Mouse (Mus musculus): Measurements from ENCODE around the gene Plscr1. TPM values are rescaled to one million over a fixed set of nuclear protein-coding genes. Genes with fewer than 3 reads are reported as not detected.

Gene Plscr1
- polyA plus RNA-seq, 1 experiment = 34.1 TPM

- peaks cover 18% of the 10 kb centered on the region for H3K4me1 ChIP-seq (ENCODE audit: control insufficient read depth, insufficient read depth, low read length)
- H3K4me3 ChIP-seq (replicated peaks; ENCODE audit: extremely low read depth, low read depth, low read length) = no peak overlapping the region
- TF ChIP-seq POLR2A (IDR thresholded peaks at IDR 0.05; ENCODE audit: borderline replicate concordance, extremely low read depth, low read depth, low read length) (no peak), CTCF (IDR thresholded peaks at IDR 0.05; ENCODE audit: insufficient read depth, low read length) (no peak)
- DNase-seq = no peak
- 92% methylated on average over 4 of the region's 4 CpGs for WGBS
Observed at GRCm38 (mm10) chr9:92272650-92273049, 23.1 kb downstream of the Plscr1 start.

DNA sequence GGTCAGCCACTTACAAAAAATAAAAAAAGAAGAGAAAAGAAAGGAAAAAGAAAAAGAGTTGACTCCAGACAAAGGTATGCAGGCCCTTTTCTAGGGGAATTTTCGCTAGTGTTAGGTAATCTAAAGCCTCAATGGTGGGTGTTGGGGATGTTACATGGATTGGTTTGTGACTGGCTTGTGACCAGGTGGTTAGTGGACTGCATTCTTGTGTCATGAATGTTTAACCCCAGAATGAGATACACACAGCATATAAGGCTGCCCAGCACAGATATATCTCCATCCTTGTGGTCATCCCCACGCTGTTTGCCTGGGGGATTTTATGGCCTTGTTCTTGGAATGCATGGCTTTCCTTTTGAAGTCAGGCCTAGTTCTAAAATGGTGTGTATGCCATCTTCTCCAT, 23.7 kb downstream of the Plscr1 start:
- TF ChIP-seq CTCF (IDR thresholded peaks at IDR 0.05; ENCODE audit: insufficient read depth, low read length) = no peak
- no peak for TF ChIP-seq POLR2A (IDR thresholded peaks at IDR 0.05; ENCODE audit: borderline replicate concordance, extremely low read depth, low read depth, low read length)
- no peak overlapping the region for H3K4me3 ChIP-seq (replicated peaks; ENCODE audit: extremely low read depth, low read depth, low read length)
- 93% methylated on average over 2 of the region's 2 CpGs for WGBS
- DNase-seq = no peak
- peaks cover 18% of the 10 kb centered on the region for H3K4me1 ChIP-seq (ENCODE audit: control insufficient read depth, insufficient read depth, low read length)

GRCm38 (mm10) chr9:92273956-92274762, 24.6 kb downstream of the Plscr1 start:
- H3K4me3 ChIP-seq (replicated peaks; ENCODE audit: extremely low read depth, low read depth, low read length) = no peak overlapping the region
- no peak for DNase-seq
- TF ChIP-seq CTCF (IDR thresholded peaks at IDR 0.05; ENCODE audit: insufficient read depth, low read length) (no peak), POLR2A (IDR thresholded peaks at IDR 0.05; ENCODE audit: borderline replicate concordance, extremely low read depth, low read depth, low read length) (no peak)
- WGBS = 48% methylated on average over 6 of the region's 6 CpGs
- peaks cover 15% of the 10 kb centered on the region for H3K4me1 ChIP-seq (ENCODE audit: control insufficient read depth, insufficient read depth, low read length)

DNA sequence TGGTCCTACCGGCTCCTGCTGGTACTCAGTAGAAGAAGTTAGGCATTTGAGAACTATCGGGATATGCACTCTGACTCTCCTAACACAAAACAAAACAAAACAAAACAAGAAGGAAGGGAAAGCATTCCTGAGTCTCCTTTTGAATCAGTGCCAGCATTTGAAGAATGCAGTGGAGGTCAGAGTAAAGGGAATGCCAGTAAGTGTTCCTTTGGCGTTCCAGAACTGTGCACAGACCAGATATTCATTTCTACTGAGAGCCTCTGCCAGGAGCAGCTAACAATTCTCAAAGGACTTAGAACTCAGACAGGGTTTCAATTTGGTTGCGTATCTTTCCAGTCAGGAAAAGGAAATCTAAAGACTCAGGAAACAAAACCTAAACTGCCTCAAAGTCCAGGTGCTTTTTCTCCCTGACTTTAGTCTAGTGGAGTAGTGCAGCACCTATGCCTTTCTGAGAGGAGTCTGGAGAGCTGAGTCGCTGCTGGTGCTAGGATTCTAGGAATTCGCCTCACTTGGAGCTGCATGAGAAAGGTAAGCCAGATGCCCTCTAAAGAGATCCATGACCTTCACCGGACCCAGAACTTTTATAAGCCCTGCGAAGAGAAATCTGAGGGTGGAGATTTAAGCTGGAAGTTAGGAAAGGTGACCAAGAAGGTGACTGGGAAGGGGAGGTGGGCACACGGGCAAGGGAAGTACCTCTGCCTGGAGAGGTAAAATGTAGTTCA, 26.1 kb downstream of the Plscr1 start, which contains the start of gene Plscr2:
Gene Plscr2, plus strand, starts transcription at position 117 of the 722 bp plus-strand sequence.
- DNase-seq = no peak
- WGBS = 35% methylated on average over 9 of the region's 9 CpGs
- TF ChIP-seq CTCF (IDR thresholded peaks at IDR 0.05; ENCODE audit: insufficient read depth, low read length) = no peak
- TF ChIP-seq POLR2A (IDR thresholded peaks at IDR 0.05; ENCODE audit: borderline replicate concordance, extremely low read depth, low read depth, low read length) = no peak
- Histone ChIP-seq H3K4me1 (ENCODE audit: control insufficient read depth, insufficient read depth, low read length) (peaks cover 13% of the 10 kb centered on the region), H3K4me3 (replicated peaks; ENCODE audit: extremely low read depth, low read depth, low read length) (peak within 1 kb of the TSS; percentile 68)

DNA sequence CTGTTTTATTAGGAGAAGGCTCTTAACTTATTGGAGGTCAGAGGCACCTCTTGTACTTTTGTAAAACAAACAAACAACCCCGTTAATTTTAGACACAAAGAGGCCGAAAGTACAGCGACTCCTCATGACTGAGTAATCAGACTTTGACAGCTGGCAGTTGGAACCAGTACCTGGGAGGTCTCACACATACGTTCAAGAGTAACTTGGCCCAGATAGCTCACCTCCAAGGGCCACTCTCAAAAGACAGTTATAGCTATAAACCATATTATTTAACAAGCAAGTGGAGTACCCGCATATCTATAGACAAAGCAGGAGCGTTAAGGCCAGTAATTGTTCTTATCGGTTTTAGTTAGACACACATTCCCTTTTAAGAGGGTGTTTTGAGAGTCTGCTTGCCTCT, 26.8 kb downstream of the Plscr1 start:
- no peak for DNase-seq
- 41% methylated on average over 7 of the region's 7 CpGs for WGBS
- peaks cover 8% of the 10 kb centered on the region for H3K4me1 ChIP-seq (ENCODE audit: control insufficient read depth, insufficient read depth, low read length)
- no peak for TF ChIP-seq CTCF (IDR thresholded peaks at IDR 0.05; ENCODE audit: insufficient read depth, low read length)
- no peak for TF ChIP-seq POLR2A (IDR thresholded peaks at IDR 0.05; ENCODE audit: borderline replicate concordance, extremely low read depth, low read depth, low read length)
- H3K4me3 ChIP-seq (replicated peaks; ENCODE audit: extremely low read depth, low read depth, low read length) = peak overlapping the region; percentile 43

DNA sequence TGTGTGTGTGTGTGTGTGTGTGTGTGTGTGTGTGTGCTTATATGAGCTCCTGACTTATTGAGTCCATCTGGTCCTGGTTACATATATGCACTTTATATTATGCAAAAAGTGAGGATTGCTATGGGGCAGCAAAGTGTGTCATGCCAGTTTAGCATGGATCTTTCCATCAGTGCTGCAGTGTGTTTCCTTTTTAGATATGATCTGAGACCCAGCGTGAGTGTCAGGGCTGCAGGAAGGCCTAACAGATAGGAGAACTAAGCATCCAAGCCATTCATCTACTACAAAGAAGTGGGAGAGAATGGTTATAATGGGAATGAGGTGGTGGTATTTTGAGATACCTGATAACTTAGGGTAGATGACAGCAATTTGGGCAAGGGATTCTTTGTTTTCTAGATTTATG, 30.5 kb downstream of the Plscr1 start:
- no peak for TF ChIP-seq CTCF (IDR thresholded peaks at IDR 0.05; ENCODE audit: insufficient read depth, low read length)
- no peak for TF ChIP-seq POLR2A (IDR thresholded peaks at IDR 0.05; ENCODE audit: borderline replicate concordance, extremely low read depth, low read depth, low read length)
- DNase-seq = no peak
- Histone ChIP-seq H3K4me3 (replicated peaks; ENCODE audit: extremely low read depth, low read depth, low read length) (no peak overlapping the region), H3K4me1 (ENCODE audit: control insufficient read depth, insufficient read depth, low read length) (peaks cover 2% of the 10 kb centered on the region)
- WGBS = 50% methylated on average over 1 of the region's 1 CpGs

GRCm38 (mm10) chr9:92282563-92283171, 33.1 kb downstream of the Plscr1 start:
- 62% methylated on average over 7 of the region's 7 CpGs for WGBS
- no peak for DNase-seq
- no peaks in the 10 kb centered on the region; the same call in 1 of the 2 replicates for H3K4me1 ChIP-seq (ENCODE audit: control insufficient read depth, insufficient read depth, low read length)
- TF ChIP-seq CTCF (IDR thresholded peaks at IDR 0.05; ENCODE audit: insufficient read depth, low read length) = no peak
- no peak for TF ChIP-seq POLR2A (IDR thresholded peaks at IDR 0.05; ENCODE audit: borderline replicate concordance, extremely low read depth, low read depth, low read length)
- H3K4me3 ChIP-seq (replicated peaks; ENCODE audit: extremely low read depth, low read depth, low read length) = no peak overlapping the region

GRCm38 (mm10) chr9:92289675-92290074, 40.1 kb downstream of the Plscr1 start:
- DNase-seq = no peak
- 34% methylated on average over 3 of the region's 3 CpGs for WGBS
- TF ChIP-seq CTCF (IDR thresholded peaks at IDR 0.05; ENCODE audit: insufficient read depth, low read length) = no peak
- TF ChIP-seq POLR2A (IDR thresholded peaks at IDR 0.05; ENCODE audit: borderline replicate concordance, extremely low read depth, low read depth, low read length) = no peak

DNA sequence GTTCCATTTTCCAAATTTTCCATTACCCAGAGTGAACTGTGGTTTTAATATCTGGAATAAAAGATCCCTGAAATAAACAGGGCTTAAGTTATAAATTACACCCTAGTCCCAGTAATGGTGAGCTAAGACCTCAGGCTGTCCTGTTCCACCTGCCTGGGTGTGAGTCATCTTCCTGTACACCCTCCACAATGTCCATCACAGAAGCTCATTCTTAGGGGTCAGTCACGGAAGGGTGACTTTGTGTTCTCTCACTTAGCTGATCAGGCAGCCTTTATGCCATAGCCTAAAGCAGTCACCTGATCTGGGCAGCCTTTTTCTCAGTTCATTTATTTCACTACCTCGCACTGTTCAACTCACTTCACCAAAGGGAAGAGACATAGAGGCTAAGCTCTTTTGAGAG, 42.6 kb downstream of the Plscr1 start:
- Histone ChIP-seq H3K4me1 (ENCODE audit: control insufficient read depth, insufficient read depth, low read length) (no peaks in the 10 kb centered on the region; the same call in 1 of the 2 replicates), H3K4me3 (replicated peaks; ENCODE audit: extremely low read depth, low read depth, low read length) (no peak overlapping the region)
- 75% methylated on average over 2 of the region's 2 CpGs for WGBS
- DNase-seq = no peak
- TF ChIP-seq CTCF (IDR thresholded peaks at IDR 0.05; ENCODE audit: insufficient read depth, low read length) (no peak), POLR2A (IDR thresholded peaks at IDR 0.05; ENCODE audit: borderline replicate concordance, extremely low read depth, low read depth, low read length) (no peak)

More at GRCm38 (mm10) chr9:92289675-92290074, 40.1 kb downstream of the Plscr1 start:
- Histone ChIP-seq H3K4me3 (replicated peaks; ENCODE audit: extremely low read depth, low read depth, low read length) (no peak overlapping the region), H3K4me1 (ENCODE audit: control insufficient read depth, insufficient read depth, low read length) (no peaks in the 10 kb centered on the region; the same call in 1 of the 2 replicates)
